Mouse (Mus musculus) midbrain, embryonic 12.5 days (tissue): ENCODE measurements around the gene Atp13a3. TPM values are rescaled to one million over a fixed set of nuclear protein-coding genes. Genes with fewer than 3 reads are reported as not detected.
"Not testable (repeated sequence)": the region's sequence is repeated elsewhere in the genome, so short reads cannot be mapped to it uniquely, and the experiment has no call there.

Source experiments
- ATAC-seq: fragments of 200-750 bp; cut with Nextera tagmentation; 2 replicates; pipeline ENCODE4 v1.8.0; 2017; ENCODE audit warnings: low read depth, moderate TSS enrichment, moderate library complexity; ENCODE audit not compliant: low FRiP score
- H3K27ac ChIP-seq: fragments of 300-500 bp; sonication (generic); replicated peaks from 2 replicates; pipeline ENCODE4 v1.5.1; 2016; ENCODE audit warnings: mild to moderate bottlenecking
- H3K27me3 ChIP-seq: fragments of 300-500 bp; sonication (generic); 2 replicates; pipeline ENCODE4 v1.6.1; 2016; ENCODE audit warnings: mild to moderate bottlenecking
- H3K36me3 ChIP-seq: fragments of 300-500 bp; sonication (generic); 2 replicates; pipeline ENCODE4 v1.6.1; 2016
- H3K4me1 ChIP-seq: fragments of 300-500 bp; sonication (generic); 2 replicates; pipeline ENCODE4 v1.6.1; 2016
- H3K4me2 ChIP-seq: fragments of 300-500 bp; sonication (generic); replicated peaks from 2 replicates; pipeline ENCODE4 v1.6.1; 2016; ENCODE audit warnings: mild to moderate bottlenecking, moderate library complexity
- H3K4me3 ChIP-seq: fragments of 300-500 bp; sonication (generic); 2 replicates; pipeline ENCODE4 v1.5.1; 2016; ENCODE audit warnings: mild to moderate bottlenecking
- H3K9ac ChIP-seq: fragments of 300-500 bp; sonication (generic); replicated peaks from 2 replicates; pipeline ENCODE4 v1.6.1; 2016; ENCODE audit warnings: mild to moderate bottlenecking, moderate library complexity
- H3K9me3 ChIP-seq: fragments of 300-500 bp; sonication (generic); 2 replicates; pipeline ENCODE4 v1.6.1; 2016; ENCODE audit warnings: mild to moderate bottlenecking
- WGBS: fragments of 180-500 bp; shearing (Covaris S2); methylation state at CpG from one replicate; pipeline ENCODE4 v1.1.7; 2016; 5-methylcytosine and 5-hydroxymethylcytosine counted together
- polyA plus RNA-seq: library from polyadenylated mRNA; unstranded; fragments of >200 nt; fragmentation: Nextera tagmentation; extraction: Ambion mirVana; gene quantifications from 2 replicates; pipeline ENCODE4 v1.2.1, GENCODE M21; 2016

Atp13a3 gene
- polyA plus RNA-seq = 11.4 and 14.8 TPM in 2 replicates

DNA sequence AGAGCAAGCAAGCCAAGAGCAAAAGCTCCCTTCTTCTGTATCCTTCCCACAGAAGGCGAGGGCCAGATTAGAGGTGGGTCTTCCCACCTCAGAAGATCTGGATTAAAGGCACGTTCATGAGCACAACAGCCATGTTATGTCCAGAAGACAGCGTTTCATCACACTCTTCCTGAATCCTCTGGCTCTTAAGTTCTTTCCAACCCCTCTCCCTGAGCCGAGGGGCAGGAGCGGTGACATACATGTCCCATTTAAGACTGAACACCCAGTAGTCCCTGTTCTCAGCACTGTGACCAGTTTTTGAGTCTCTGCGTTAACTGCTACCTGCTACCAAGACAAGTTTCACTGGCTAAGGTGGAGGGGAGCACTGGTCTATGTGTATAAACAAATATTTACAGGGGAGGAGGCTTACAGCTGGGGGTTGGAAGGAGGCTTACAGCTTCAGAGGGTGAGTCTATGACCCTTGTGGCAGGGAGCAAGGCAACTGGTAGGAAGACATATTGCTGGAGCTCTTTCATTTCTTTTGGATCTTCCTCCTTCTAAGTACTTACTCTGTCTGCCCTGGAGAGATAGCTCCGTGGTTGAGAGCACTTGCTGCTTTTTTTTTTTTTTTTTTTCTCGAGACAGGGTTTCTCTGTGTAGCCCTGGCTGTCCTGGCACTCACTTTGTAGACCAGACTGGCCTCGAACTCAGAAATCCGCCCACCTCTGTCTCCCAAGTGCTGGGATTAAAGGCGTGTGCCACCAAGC lies at the start of gene Atp13a3:
TSS of gene Atp13a3 (minus strand) at position 51 of the 746 bp plus-strand sequence.
- H3K9me3 ChIP-seq = no peaks in the 10 kb centered on the region
- 76% methylated on average over 11 of the region's 11 CpGs for WGBS
- no peaks in the 10 kb centered on the region for H3K36me3 ChIP-seq
- no peaks in the 10 kb centered on the region for H3K27me3 ChIP-seq
- no peaks in the 10 kb centered on the region for H3K4me1 ChIP-seq
- H3K9ac ChIP-seq = no peak within 1 kb of the TSS
- H3K4me3 ChIP-seq = no peak within 1 kb of the TSS
- no peak for ATAC-seq
- no peak within 1 kb of the TSS for H3K4me2 ChIP-seq
- no peak within 1 kb of the TSS for H3K27ac ChIP-seq

DNA sequence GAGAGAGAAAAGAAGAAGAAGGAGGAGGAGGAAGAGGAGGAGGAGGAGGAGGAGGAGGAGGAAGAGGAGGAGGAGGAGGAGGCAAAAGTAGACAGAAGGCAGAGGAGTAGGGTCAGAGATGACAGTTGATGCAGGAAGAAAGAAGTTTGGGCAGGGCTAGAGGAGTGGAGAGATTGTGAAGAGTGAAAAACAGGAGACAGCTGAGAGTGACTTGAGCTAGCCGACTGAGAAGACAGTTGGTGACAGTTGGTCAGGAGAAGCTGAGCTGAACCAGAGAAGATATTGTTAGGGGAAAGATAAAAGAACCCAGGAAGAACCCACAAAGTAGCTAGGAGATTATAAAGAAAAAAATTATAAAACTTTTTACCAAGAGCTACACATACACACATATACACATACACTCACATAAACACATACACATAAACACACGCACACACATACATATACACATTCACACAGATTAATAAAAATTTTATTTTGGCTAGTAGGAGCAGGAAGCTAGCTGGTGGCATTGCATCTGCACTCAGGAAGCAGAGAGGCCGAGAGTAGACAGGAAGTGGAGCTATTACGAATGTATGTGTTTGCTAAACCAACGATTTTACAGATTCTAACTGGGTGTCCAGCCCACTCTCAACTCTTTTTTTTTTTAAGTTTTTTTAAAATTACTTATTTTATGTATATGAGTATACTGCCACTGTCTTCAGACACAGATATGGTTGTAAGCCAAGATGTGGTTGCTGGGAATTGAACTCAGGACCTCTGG lies 47.6 kb upstream of the Atp13a3 start:
- no peak overlapping the region for H3K4me3 ChIP-seq
- 83% methylated on average over 5 of the region's 5 CpGs for WGBS
- no peak overlapping the region for H3K9ac ChIP-seq
- H3K36me3 ChIP-seq = no peaks in the 10 kb centered on the region
- H3K9me3 ChIP-seq = no peaks in the 10 kb centered on the region
- no peak for ATAC-seq
- no peaks in the 10 kb centered on the region for H3K27me3 ChIP-seq
- no peaks in the 10 kb centered on the region for H3K4me1 ChIP-seq
- no peak overlapping the region for H3K4me2 ChIP-seq
- H3K27ac ChIP-seq = no peak overlapping the region

DNA sequence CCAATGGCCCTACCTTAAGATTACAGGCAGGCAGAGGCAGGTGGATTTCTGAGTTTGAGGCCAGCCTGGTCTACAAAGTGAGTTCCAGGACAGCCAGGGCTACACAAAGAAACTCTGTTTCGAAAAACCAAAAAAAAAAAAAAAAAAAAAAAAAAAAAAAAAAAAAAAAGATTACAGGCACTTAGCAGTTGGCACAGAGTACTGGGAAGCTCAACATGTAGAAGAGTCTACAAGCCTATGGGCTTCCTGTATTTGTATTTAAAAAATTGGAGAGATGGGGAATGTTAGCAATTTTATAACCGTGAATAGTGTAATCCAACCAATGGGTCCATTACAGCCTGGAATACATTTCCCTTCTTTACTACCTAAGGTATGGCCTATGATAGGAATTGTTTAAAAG lies 45.4 kb upstream of the Atp13a3 start:
- WGBS = 93% methylated on average over 2 of the region's 2 CpGs

DNA sequence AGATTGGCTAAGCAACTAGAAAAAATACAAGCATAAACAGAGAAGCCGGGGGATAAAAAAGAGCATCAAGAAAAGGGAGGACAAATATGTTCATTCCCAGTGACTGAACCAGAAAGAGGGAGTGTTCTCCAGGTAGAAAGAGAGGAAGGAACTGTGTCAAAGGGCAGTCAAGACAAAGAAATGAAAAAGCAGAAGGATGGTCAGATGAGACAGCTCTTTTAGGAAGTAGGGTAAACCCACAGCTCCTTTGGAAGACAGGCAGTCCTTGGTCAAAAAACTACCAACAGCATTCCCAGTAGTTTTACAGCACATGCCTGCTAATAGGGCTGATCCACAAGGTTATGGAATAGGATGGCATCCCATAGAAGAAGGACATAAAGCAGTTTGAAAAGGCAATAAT lies 43.2 kb upstream of the Atp13a3 start:
- no peak for ATAC-seq
- no peak overlapping the region for H3K9ac ChIP-seq
- H3K4me3 ChIP-seq = no peak overlapping the region
- no peak overlapping the region for H3K4me2 ChIP-seq
- no peaks in the 10 kb centered on the region for H3K36me3 ChIP-seq
- no peaks in the 10 kb centered on the region for H3K4me1 ChIP-seq
- WGBS = 86% methylated on average over 1 of the region's 1 CpGs
- H3K27me3 ChIP-seq = no peaks in the 10 kb centered on the region; the same call in 1 of the 2 replicates
- H3K27ac ChIP-seq = no peak overlapping the region
- no peaks in the 10 kb centered on the region for H3K9me3 ChIP-seq

More for the DNA sequence above, 45.4 kb upstream of the Atp13a3 start:
- not testable (repeated sequence) for H3K4me3 ChIP-seq, H3K9me3 ChIP-seq, H3K36me3 ChIP-seq, ATAC-seq, H3K4me1 ChIP-seq, H3K4me2 ChIP-seq, H3K9ac ChIP-seq, H3K27me3 ChIP-seq, H3K27ac ChIP-seq

DNA sequence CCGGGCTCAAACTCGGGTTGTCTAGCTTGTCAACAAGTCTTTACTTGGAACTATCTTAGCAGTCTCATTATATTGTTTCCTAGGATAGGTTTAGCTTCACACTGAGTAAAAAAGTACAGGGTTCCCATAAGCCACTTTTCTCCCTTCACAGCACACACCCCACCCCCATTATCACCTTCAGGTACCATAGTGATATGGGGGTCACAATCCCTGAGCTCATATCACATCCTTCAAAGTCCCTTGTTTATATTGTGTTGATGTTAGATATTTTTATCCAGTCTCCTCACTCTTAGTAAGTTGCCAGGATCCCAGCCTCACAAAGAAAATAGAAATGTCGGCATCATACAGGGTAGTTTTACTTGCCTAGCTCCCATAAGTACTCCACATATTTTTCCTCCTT lies 42.4 kb upstream of the Atp13a3 start:
- no peaks in the 10 kb centered on the region; the same call in 1 of the 2 replicates for H3K27me3 ChIP-seq
- no peak overlapping the region for H3K4me3 ChIP-seq
- H3K4me2 ChIP-seq = no peak overlapping the region
- no peaks in the 10 kb centered on the region for H3K36me3 ChIP-seq
- H3K4me1 ChIP-seq = no peaks in the 10 kb centered on the region
- no peaks in the 10 kb centered on the region for H3K9me3 ChIP-seq
- H3K9ac ChIP-seq = no peak overlapping the region
- ATAC-seq = no peak
- H3K27ac ChIP-seq = no peak overlapping the region
- 83% methylated on average over 3 of the region's 3 CpGs for WGBS

DNA sequence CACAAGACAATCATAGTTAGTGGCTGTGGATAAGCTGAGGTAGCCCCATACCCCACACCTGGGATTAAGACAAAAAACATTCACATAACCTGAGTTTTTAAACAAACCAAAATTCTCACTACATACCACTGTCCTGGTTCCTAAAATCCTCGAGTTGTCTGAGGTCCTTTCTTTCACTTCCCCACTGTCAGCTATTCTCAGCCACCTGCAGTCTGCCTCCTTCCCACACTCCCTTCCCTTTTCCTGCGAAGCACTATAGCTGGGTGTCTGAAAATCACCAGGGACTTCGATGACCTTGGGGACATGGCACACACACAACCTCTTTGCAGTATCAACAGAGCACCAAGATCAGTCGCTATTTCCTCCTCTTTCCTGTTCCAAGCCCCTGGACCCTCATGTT lies 41.9 kb upstream of the Atp13a3 start:
- WGBS = 72% methylated on average over 4 of the region's 4 CpGs
- no peak for ATAC-seq
- no peak overlapping the region for H3K9ac ChIP-seq

DNA sequence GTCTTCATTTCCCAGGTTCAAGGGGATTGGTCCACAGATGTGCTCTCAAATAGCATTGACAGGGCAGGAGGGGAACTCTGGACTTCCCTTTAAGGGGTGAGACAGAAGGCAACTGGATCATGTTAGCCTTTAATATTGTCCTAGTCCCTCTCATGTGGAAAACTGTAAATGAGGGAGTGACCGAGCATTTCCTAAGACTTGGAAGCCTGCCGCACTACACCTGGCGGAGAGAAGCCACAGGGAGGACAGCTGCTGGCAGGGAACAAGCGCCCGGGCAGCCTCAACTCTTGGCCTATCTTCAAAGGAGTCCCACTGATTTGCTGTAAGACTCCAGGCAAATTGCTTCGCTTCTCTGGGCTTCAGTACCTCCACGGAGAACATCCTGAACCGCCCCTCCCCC lies 37.6 kb upstream of the Atp13a3 start:
- ATAC-seq = no peak
- WGBS = 58% methylated on average over 8 of the region's 8 CpGs
- H3K4me1 ChIP-seq = no peaks in the 10 kb centered on the region

More for the DNA sequence above, 41.9 kb upstream of the Atp13a3 start:
- Histone ChIP-seq H3K27ac (no peak overlapping the region), H3K9me3 (no peaks in the 10 kb centered on the region), H3K4me2 (no peak overlapping the region), H3K4me1 (no peaks in the 10 kb centered on the region), H3K27me3 (no peaks in the 10 kb centered on the region; the same call in 1 of the 2 replicates), H3K4me3 (no peak overlapping the region), H3K36me3 (no peaks in the 10 kb centered on the region)

DNA sequence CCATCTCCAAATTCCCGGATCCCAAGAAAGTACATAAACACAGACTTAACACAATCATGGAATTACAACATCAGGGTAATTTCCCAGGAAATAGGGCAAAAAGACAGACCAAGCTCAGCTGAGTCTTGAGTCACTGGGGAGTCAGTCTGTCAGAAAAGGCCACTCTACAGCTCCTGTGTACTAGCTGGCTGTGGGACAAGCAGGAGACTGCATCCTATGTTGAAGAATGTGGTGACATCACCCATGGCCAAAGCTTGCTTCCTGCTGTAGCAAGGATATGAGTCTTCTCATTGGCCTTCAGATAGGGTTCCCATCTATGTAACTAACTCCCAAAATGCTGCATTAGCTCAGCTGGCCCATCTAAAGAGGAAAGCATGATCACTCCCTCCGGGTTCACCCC lies 36.7 kb upstream of the Atp13a3 start:
- H3K27ac ChIP-seq = no peak overlapping the region
- no peak overlapping the region for H3K4me2 ChIP-seq
- H3K4me1 ChIP-seq = no peaks in the 10 kb centered on the region
- ATAC-seq = no peak
- H3K27me3 ChIP-seq = no peaks in the 10 kb centered on the region; the same call in 1 of the 2 replicates
- H3K4me3 ChIP-seq = no peak overlapping the region
- H3K36me3 ChIP-seq = no peaks in the 10 kb centered on the region
- H3K9me3 ChIP-seq = no peaks in the 10 kb centered on the region
- no peak overlapping the region for H3K9ac ChIP-seq
- WGBS = 86% methylated on average over 2 of the region's 2 CpGs

More for the DNA sequence above, 37.6 kb upstream of the Atp13a3 start:
- H3K9ac ChIP-seq = no peak overlapping the region
- no peaks in the 10 kb centered on the region; the same call in 1 of the 2 replicates for H3K27me3 ChIP-seq
- H3K36me3 ChIP-seq = no peaks in the 10 kb centered on the region
- no peak overlapping the region for H3K4me3 ChIP-seq
- no peak overlapping the region for H3K27ac ChIP-seq
- no peak overlapping the region for H3K4me2 ChIP-seq
- H3K9me3 ChIP-seq = no peaks in the 10 kb centered on the region

DNA sequence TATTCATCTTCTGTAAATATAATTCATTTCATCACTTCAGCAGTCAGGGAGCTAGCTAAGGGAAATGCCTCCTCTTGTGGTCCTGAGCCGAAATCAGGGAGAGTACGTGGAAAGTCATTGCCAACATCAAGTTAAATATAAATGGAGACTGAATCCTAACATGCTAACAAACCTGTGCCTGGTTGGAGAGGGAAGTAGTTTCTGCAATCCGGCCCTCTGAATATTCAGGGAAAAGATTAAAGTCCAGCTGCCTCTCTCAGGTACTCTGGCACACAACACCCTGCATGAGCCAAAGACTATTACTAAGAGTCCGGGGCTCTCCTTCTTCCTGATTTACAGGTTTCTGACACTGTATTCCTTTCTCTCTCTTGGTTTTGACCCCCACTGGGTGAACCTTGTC lies 35.6 kb upstream of the Atp13a3 start:
- H3K4me1 ChIP-seq = no peaks in the 10 kb centered on the region
- no peaks in the 10 kb centered on the region for H3K9me3 ChIP-seq
- no peaks in the 10 kb centered on the region; the same call in 1 of the 2 replicates for H3K27me3 ChIP-seq
- H3K27ac ChIP-seq = no peak overlapping the region
- no peak for ATAC-seq
- H3K36me3 ChIP-seq = no peaks in the 10 kb centered on the region
- 92% methylated on average over 4 of the region's 4 CpGs for WGBS
- H3K4me3 ChIP-seq = no peak overlapping the region
- no peak overlapping the region for H3K9ac ChIP-seq
- no peak overlapping the region for H3K4me2 ChIP-seq

DNA sequence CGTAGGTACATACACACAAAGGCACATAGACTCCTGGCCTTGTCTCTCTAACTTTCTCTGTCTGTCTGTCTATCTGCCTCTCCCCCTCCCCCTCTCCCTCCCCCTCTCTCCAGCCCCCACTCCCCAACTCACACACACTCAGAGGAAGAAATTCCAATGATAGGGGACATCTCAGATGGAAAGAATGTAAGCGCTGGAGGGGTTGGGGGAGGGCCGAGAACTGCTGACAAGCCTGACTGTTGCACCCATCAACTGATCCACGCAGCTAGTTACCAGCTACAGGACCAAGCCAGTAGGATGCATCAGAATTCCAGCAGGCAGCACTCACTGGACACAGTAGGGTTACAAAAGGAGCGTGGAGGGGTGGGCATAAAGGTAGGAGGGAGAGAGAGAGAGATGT lies 34.1 kb upstream of the Atp13a3 start:
- no peak for ATAC-seq
- Histone ChIP-seq H3K36me3 (no peaks in the 10 kb centered on the region), H3K27ac (no peak overlapping the region), H3K4me3 (no peak overlapping the region), H3K4me1 (no peaks in the 10 kb centered on the region), H3K9me3 (no peaks in the 10 kb centered on the region), H3K27me3 (no peaks in the 10 kb centered on the region; the same call in 1 of the 2 replicates), H3K4me2 (no peak overlapping the region), H3K9ac (no peak overlapping the region)
- 87% methylated on average over 5 of the region's 5 CpGs for WGBS

DNA sequence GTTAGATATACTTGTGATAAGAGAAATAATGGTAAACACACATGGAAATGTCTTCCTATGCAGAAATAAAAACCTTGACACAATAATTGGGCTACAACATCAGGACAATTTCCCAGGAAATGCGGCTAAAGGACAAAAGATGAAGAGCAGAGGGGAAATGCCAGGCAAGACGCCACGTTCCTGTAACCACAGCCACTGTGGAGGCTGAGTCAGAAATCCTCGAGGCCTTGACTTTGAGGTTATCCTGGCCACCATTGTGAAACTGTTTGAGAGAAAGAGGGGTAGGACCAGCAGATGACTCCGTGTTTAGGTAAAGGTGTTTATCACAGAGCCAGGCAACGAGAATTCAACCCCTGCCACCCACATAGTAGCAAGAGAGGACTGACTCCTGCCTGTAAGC lies 33.6 kb upstream of the Atp13a3 start:
- Histone ChIP-seq H3K9ac (no peak overlapping the region), H3K9me3 (no peaks in the 10 kb centered on the region), H3K4me3 (no peak overlapping the region), H3K4me1 (no peaks in the 10 kb centered on the region), H3K27ac (no peak overlapping the region), H3K4me2 (no peak overlapping the region), H3K36me3 (no peaks in the 10 kb centered on the region), H3K27me3 (no peaks in the 10 kb centered on the region; the same call in 1 of the 2 replicates)
- ATAC-seq = no peak
- WGBS = 84% methylated on average over 6 of the region's 6 CpGs

DNA sequence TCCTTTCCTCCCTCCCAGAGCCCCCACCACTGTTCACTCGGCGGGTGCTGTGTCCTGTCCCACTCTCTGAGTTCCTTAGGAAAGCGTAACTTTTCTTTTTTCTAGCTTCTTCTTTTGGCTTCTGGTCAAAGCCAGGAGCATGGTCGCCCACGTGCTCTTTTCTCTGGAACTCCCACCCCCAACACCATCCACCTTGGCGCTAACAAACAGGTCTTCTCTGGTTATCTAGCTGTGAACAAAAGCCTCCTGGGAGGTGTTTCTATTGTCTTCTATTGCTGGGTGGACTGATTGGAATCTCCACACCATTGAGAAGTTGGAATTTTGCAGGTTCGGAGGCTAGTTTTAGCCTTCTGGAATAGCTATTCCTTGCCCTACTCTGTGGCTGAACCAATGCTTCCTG lies 30.5 kb upstream of the Atp13a3 start:
- no peak overlapping the region for H3K4me2 ChIP-seq
- H3K4me3 ChIP-seq = no peak overlapping the region
- H3K4me1 ChIP-seq = no peaks in the 10 kb centered on the region
- H3K9ac ChIP-seq = no peak overlapping the region
- no peaks in the 10 kb centered on the region for H3K27me3 ChIP-seq
- H3K36me3 ChIP-seq = no peaks in the 10 kb centered on the region
- H3K9me3 ChIP-seq = no peaks in the 10 kb centered on the region
- WGBS = 82% methylated on average over 7 of the region's 7 CpGs
- ATAC-seq = no peak
- H3K27ac ChIP-seq = no peak overlapping the region
